Mouse (Mus musculus) lung, embryonic 16.5 days (tissue): ENCODE data around the gene Flcn. TPM values are rescaled to one million over a fixed set of nuclear protein-coding genes. Genes with fewer than 3 reads are reported as not detected.
A peak's percentile ranks its signal among the peaks of the same experiment; 100 is the strongest.

Source experiments
- ATAC-seq: fragments of 200-750 bp; cut with Nextera tagmentation; 2 replicates; pipeline ENCODE4 v1.8.0; 2017; ENCODE audit warnings: low read depth, mild to moderate bottlenecking, moderate library complexity
- H3K27ac ChIP-seq: fragments of 300-500 bp; sonication (generic); 2 replicates; pipeline ENCODE4 v1.5.1; 2014; ENCODE audit warnings: mild to moderate bottlenecking, control low read depth, low read length
- H3K27me3 ChIP-seq: fragments of 300-500 bp; sonication (generic); 2 replicates; pipeline ENCODE4 v1.6.1; 2014; ENCODE audit warnings: low read depth, low read length, mixed read lengths; ENCODE audit not compliant: control insufficient read depth, insufficient read depth
- H3K36me3 ChIP-seq: fragments of 300-500 bp; sonication (generic); 2 replicates; pipeline ENCODE4 v1.6.1; 2014; ENCODE audit warnings: low read length; ENCODE audit not compliant: control insufficient read depth, insufficient read depth
- H3K4me1 ChIP-seq: fragments of 300-500 bp; sonication (generic); replicated peaks from 2 replicates; pipeline ENCODE4 v1.6.1; 2014; ENCODE audit warnings: low read length, mixed read lengths; ENCODE audit not compliant: control insufficient read depth, insufficient read depth
- H3K4me2 ChIP-seq: fragments of 300-500 bp; sonication (generic); 2 replicates; pipeline ENCODE4 v1.6.1; 2014; ENCODE audit warnings: low read depth, low read length, control low read depth
- H3K4me3 ChIP-seq: fragments of 300-500 bp; sonication (generic); 2 replicates; pipeline ENCODE4 v1.5.1; 2014; ENCODE audit warnings: mild to moderate bottlenecking, low read length, control low read depth
- H3K9ac ChIP-seq: fragments of 300-500 bp; sonication (generic); 2 replicates; pipeline ENCODE4 v1.6.1; 2014; ENCODE audit warnings: low read length, control low read depth
- H3K9me3 ChIP-seq: fragments of 300-500 bp; sonication (generic); 2 replicates; pipeline ENCODE4 v1.6.1; 2016; ENCODE audit warnings: low read length; ENCODE audit not compliant: control insufficient read depth
- WGBS: fragments of 180-500 bp; shearing (Covaris S2); extraction: QIAGEN DNeasy Blood & Tissue Kit; methylation state at CpG from one replicate; pipeline ENCODE4 v1.1.7; 2014; 5-methylcytosine and 5-hydroxymethylcytosine counted together
- polyA plus RNA-seq: library from polyadenylated mRNA; unstranded; fragments of >200 nt; fragmentation: Nextera tagmentation; extraction: Ambion mirVana; gene quantifications from 2 replicates; pipeline ENCODE4 v1.2.1, GENCODE M21; 2015

Flcn gene
- polyA plus RNA-seq: 28.1 and 32.1 TPM in 2 replicates

DNA sequence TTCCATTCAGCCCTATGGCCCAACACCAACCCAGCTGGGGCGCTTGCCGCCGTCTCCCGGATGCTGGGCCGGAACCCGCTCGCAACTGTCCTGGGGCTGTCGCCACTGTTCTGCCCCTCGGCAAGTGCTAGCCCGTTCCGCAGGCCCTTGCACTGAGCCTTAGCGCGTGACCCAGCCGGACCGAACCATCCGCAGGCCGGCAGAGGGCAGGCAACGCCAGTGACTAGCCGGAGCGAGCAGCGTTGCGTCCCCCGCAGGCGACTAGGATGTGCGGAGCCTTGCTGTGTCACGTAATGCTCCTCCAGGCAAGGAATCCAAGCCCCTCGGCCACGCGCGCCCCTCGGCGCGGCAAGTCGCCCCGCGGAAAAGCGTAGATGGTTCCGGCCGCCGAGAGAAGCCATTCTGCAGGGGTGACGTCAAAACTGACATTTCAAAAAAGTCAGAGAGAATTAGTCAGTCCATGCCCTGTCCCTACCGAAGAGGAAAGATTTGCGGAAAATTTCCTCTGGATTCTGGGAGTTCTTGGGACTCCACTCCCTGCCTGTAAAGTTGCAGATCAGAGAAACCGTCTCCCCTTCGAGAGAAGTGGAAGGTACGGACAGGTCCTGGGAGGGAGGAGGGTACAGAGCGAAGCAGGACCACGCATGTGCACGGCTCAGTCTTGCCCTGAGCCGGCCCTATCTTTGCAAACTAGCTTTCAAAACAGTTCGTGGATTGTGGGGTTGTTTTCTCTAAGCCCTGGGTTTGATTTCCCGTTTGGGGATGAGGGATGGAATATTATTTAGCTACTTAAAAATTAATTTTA lies at the start of gene Flcn:
TSS of gene Flcn (minus strand) at position 347 of the 805 bp plus-strand sequence.
- Histone ChIP-seq H3K4me1 (peaks cover 12% of the 10 kb centered on the region), H3K9ac (peak within 1 kb of the TSS; percentile 86), H3K4me2 (peak within 1 kb of the TSS; percentile 82), H3K36me3 (peaks cover 8% of the 10 kb centered on the region), H3K27ac (peak within 1 kb of the TSS; percentile 97), H3K4me3 (peak within 1 kb of the TSS; percentile 62), H3K9me3 (no peaks in the 10 kb centered on the region), H3K27me3 (no peaks in the 10 kb centered on the region)
- under 1% methylated on average over 52 of the region's 52 CpGs for WGBS
- peak; percentile 95 for ATAC-seq

GRCm38 (mm10) chr11:59852865-59853264 lies 43.0 kb upstream of the Flcn start:
- peaks cover 8% of the 10 kb centered on the region; the same call in 1 of the 2 replicates for H3K4me1 ChIP-seq
- no peak overlapping the region for H3K27ac ChIP-seq
- no peaks in the 10 kb centered on the region for H3K36me3 ChIP-seq
- H3K9me3 ChIP-seq: no peaks in the 10 kb centered on the region
- ATAC-seq: no peak
- no peak overlapping the region for H3K9ac ChIP-seq
- no peak overlapping the region for H3K4me2 ChIP-seq
- H3K4me3 ChIP-seq: no peak overlapping the region
- 38% methylated on average over 3 of the region's 3 CpGs for WGBS
- no peaks in the 10 kb centered on the region for H3K27me3 ChIP-seq

- no peaks in the 10 kb centered on the region for H3K27me3 ChIP-seq
- H3K4me1 ChIP-seq: peaks cover 13% of the 10 kb centered on the region; the same call in 1 of the 2 replicates
- no peaks in the 10 kb centered on the region for H3K36me3 ChIP-seq
- H3K4me3 ChIP-seq: peak overlapping the region; percentile 73
- ATAC-seq: peak; percentile 92
- H3K9ac ChIP-seq: peak overlapping the region; percentile 85
- WGBS: under 1% methylated on average over 64 of the region's 69 CpGs
- H3K4me2 ChIP-seq: peak overlapping the region; percentile 78
- H3K27ac ChIP-seq: peak overlapping the region; percentile 88
- no peaks in the 10 kb centered on the region for H3K9me3 ChIP-seq
Measured at GRCm38 (mm10) chr11:59847891-59848884, 38.4 kb upstream of the Flcn start.

- 3% methylated on average over 2 of the region's 2 CpGs for WGBS
- no peak for ATAC-seq
- no peak overlapping the region for H3K9ac ChIP-seq
- no peaks in the 10 kb centered on the region for H3K36me3 ChIP-seq
- no peak overlapping the region for H3K27ac ChIP-seq
- no peaks in the 10 kb centered on the region for H3K27me3 ChIP-seq
- H3K4me3 ChIP-seq: no peak overlapping the region; the same call in 1 of the 2 replicates
- H3K9me3 ChIP-seq: no peaks in the 10 kb centered on the region
- peak overlapping the region; percentile 78 for H3K4me2 ChIP-seq
- peaks cover 13% of the 10 kb centered on the region; the same call in 1 of the 2 replicates for H3K4me1 ChIP-seq
Measured at GRCm38 (mm10) chr11:59847131-59847530, 37.3 kb upstream of the Flcn start.

DNA sequence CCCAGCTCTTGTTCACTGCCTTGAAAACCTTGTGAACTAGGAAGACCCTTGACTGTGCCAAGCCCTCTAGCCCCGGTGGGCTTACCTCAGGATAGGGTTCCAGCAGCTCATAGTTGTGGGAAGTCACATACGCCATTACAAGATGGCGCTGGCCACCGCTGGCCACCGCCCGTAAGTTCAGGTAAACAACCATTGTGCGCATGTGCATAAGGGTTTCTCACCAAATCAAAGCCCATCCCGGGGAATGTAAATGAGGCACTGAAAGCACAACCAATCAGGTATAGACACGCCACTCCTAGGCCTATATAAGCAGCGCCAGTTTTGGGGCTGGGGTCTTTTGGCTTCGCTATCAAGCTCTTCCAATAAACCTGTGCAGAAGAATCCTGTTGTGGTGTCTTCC lies 36.5 kb upstream of the Flcn start:
- WGBS: 95% methylated on average over 11 of the region's 11 CpGs
- no peaks in the 10 kb centered on the region for H3K27me3 ChIP-seq
- H3K27ac ChIP-seq: no peak overlapping the region
- H3K4me3 ChIP-seq: no peak overlapping the region
- peaks cover 13% of the 10 kb centered on the region; the same call in 1 of the 2 replicates for H3K4me1 ChIP-seq
- no peak overlapping the region for H3K9ac ChIP-seq
- no peaks in the 10 kb centered on the region for H3K36me3 ChIP-seq
- no peak for ATAC-seq
- no peak overlapping the region for H3K4me2 ChIP-seq
- no peaks in the 10 kb centered on the region for H3K9me3 ChIP-seq

- Histone ChIP-seq H3K9ac (peak within 1 kb of the TSS; percentile 96), H3K27me3 (no peaks in the 10 kb centered on the region), H3K4me1 (peaks cover 20% of the 10 kb centered on the region), H3K4me3 (peak within 1 kb of the TSS; percentile 91), H3K4me2 (peak within 1 kb of the TSS; percentile 71), H3K9me3 (no peaks in the 10 kb centered on the region), H3K27ac (peak within 1 kb of the TSS; percentile 98), H3K36me3 (peaks cover 8% of the 10 kb centered on the region)
- peak; percentile 97 for ATAC-seq
- under 1% methylated on average over 43 of the region's 43 CpGs for WGBS
Measured at GRCm38 (mm10) chr11:59839459-59840126, 29.8 kb upstream of the Flcn start, which contains the start of gene Cops3. Gene Cops3 (minus strand): TSS chr11:59839838.

- H3K4me2 ChIP-seq: peak within 1 kb of the TSS; percentile 71
- H3K4me1 ChIP-seq: peaks cover 20% of the 10 kb centered on the region
- WGBS: 1% methylated on average over 24 of the region's 24 CpGs
- peaks cover 10% of the 10 kb centered on the region for H3K36me3 ChIP-seq
- H3K27ac ChIP-seq: peak within 1 kb of the TSS; percentile 98
- H3K4me3 ChIP-seq: peak within 1 kb of the TSS; percentile 91
- ATAC-seq: peak; percentile 99
- H3K9me3 ChIP-seq: no peaks in the 10 kb centered on the region
- H3K27me3 ChIP-seq: no peaks in the 10 kb centered on the region
- peak within 1 kb of the TSS; percentile 96 for H3K9ac ChIP-seq
Measured at GRCm38 (mm10) chr11:59839008-59839458, 29.2 kb upstream of the Flcn start, which contains the start of gene Nt5m. Gene Nt5m (plus strand): TSS chr11:59839447.

- Histone ChIP-seq H3K9me3 (no peaks in the 10 kb centered on the region), H3K4me3 (peak overlapping the region; percentile 91), H3K4me2 (peak overlapping the region; percentile 71), H3K4me1 (peaks cover 20% of the 10 kb centered on the region), H3K9ac (peak overlapping the region; percentile 96), H3K27ac (peak overlapping the region; percentile 98; the same call in 1 of the 2 replicates), H3K36me3 (peaks cover 16% of the 10 kb centered on the region), H3K27me3 (no peaks in the 10 kb centered on the region)
- 56% methylated on average over 4 of the region's 4 CpGs for WGBS
- no peak for ATAC-seq
Measured at GRCm38 (mm10) chr11:59838426-59838825, 28.6 kb upstream of the Flcn start.
